Mouse (Mus musculus) sigmoid colon, adult 10 weeks (tissue): ENCODE measurements around the gene Ap1m2. TPM values are rescaled to one million over a fixed set of nuclear protein-coding genes. Genes with fewer than 3 reads are reported as not detected.

Source experiments
- polyA plus RNA-seq: library from polyadenylated mRNA; stranded (reverse); fragments of 350-450 nt; fragmentation: Illumina TruSeq; extraction: RNeasy Lipid Tissue Mini Kit (QIAGEN cat#74804); gene quantifications from one replicate; pipeline ENCODE4 v1.2.3, GENCODE M21; 2014; ENCODE audit warnings: low read depth, low replicate concordance

Ap1m2 gene
- 10.9 TPM for polyA plus RNA-seq

GRCm38 (mm10) chr9:21312134-21312533, at the start of gene Ap1m2:
Ap1m2 (minus strand) TSS chr9:21312337.

DNA sequence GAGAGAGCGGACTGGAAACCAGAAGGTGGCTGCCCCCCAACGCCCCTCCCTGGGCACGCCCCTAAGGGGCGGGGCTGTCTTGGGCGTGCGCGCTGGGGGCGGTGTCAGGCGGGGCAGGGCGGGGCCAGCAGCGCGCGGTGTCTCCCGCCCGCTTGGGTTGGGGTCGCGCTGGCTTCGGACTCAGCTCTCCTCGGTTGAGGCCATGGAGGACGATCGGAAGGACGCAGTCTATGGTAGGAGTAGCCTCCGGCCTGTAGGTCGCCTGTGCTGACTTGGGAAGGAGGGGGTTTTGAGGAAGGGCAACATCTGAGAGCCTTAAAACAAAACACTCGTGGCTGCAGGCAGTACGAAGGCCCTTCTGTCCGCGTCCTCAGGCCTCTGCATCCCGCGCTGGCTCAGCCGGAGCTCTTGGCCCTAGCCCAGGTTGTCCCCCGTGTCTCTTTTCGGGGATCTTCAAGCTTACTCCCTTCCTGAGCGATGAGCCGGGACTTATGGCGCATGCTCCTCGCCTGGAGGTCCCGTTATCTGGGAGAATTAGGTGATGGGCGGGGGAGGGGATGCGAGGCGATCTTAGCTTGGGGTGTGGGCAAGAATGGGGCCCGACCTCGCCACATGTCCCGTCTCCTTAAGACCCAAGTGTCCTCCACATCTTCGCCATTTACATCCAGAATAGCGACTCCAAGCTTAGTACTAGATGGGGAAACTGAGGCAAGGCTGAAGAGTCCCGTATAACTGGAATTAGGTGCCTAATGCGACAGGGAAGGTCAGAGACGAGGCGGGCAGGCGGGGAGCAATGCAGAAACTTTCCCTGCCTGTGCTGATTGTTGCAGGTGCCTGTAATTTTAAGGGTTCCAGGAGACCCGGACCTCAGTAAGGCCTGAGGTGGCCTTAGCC, 8.7 kb upstream of the Ap1m2 start, which contains the start of gene Slc44a2:
Gene Slc44a2 (plus strand): TSS at position 80 of the 894 bp plus-strand sequence.

DNA sequence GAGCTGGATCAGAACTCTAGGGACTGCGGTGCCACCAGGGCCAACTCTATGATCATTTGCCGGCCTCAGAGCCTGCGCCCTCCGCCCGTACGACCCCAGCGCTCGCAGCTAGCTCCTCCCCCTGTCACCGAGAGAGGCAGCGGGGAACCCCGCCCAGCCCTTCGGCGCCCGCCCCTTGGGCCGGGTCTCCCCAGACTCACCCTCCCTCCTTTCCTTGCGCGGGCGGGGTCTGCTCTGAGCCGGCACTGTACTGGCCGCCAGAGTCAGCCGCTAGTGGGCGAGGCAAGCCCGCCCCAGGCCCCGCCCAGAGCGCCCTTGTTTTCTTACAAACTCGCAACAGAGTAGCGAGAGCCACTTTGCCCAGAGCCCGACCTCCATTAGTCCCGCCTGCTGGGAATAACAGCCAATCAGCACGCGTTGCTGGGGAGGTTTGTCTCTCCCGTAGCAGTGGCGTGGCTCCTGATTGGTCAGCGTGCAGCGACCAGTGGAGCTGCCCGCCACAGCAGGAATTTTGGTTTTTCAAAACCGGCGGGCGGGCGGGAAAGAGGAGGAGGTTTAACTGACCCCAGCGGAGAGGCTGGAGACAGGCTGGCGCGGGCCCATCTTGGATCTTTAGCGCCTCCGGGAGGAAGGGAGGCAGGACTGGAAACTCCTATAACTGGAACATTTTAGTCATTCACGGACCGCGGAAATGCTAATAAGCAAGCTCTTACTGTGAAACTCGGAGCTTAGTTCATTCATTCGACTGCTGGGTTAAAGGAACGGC, 20.9 kb downstream of the Ap1m2 start, which contains the start of gene Cdkn2d:
Gene Cdkn2d (minus strand): TSS at position 386 of the 766 bp plus-strand sequence.

DNA sequence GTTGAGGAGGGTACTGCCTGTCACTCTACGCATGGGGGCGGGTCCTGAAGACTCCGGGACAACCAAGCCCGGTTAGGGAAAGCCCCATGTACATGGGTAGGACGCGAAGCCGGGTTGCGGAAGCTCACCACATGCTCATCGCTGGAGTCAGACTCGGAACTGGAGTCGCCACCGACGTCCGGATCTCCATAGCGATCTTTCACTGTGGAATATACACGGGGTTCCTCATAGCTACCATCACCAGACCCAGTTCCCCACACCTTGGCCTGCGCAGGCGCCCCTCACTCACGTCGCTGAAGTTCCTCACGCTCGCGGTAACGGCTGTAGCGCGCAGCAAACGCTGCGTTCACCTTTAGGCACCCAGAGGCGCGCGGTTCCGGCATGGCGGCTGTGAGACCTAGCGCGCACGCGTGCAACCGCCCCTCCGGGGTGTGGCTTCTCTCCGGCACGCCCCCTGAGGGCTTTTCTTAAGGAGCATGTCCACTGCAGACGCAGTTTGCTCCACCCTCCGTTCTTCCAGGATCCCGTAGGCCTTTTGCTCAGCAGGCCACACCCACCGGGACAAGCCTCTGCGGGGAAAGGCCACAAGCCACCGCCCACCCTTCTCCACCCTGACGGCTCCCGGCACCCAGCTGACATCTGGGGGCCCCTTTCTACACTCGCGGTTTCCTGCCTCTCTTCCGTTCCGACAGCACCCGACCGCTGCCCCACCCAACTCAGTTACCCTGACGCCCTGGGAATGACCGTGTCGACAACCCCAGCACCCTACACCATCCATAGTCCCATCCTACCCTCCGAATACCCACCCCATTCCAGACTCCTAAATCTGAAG, 24.4 kb downstream of the Ap1m2 start, which contains the start of gene Kri1:
Gene Kri1 (minus strand): TSS at position 399 of the 832 bp plus-strand sequence.

DNA sequence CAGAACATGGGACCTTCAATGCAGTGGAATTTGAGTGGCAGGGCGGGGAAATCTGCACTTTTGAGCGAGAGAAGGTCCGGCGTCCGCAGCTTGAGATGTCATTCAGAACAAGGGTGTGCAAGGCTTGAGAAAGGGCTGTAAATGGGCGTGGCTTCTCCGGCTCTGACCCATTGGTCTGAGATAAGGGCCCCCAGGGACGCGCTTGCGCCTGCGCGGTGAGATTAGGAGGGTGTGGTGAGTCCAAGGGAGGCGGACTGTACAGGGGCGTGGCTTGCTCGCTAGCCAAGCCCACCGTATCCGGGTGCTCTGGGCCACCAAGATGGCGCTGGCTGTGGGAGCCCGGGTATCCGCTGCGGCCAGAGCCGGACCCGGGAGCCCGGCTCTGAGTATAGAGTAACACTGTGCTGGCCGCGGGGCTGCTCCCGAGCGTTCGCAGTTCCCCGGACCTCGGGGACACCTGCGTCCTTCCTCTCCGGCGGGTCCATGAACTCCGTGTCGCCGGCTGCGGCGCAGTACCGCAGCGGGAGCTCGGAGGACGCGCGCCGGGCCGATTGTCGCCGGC, 47.1 kb downstream of the Ap1m2 start, which contains the start of gene Atg4d:
Gene Atg4d (plus strand): TSS at position 294 of the 562 bp plus-strand sequence.

GRCm38 (mm10) chr9:21248326-21248725, 63.8 kb downstream of the Ap1m2 start, which contains the start of gene S1pr5:
S1pr5 (minus strand) TSS chr9:21248443.

Other genes with a start within 250 kb of the Ap1m2 start
- gene Zglp1, start 245.2 kb downstream of the Ap1m2 start, polyA plus RNA-seq: not detected
- not detected for gene Gm49373, start 239.2 kb downstream of the Ap1m2 start, polyA plus RNA-seq
- 0.73 TPM for gene Fdx1l, start 238.7 kb downstream of the Ap1m2 start, polyA plus RNA-seq
- 0.79 TPM for gene Gm38431, start 220.3 kb downstream of the Ap1m2 start, polyA plus RNA-seq
- 9.6 TPM for gene Raver1, start 220.3 kb downstream of the Ap1m2 start, polyA plus RNA-seq
- gene Tyk2, start 181.1 kb downstream of the Ap1m2 start, polyA plus RNA-seq: 3.4 TPM
- 6.8 TPM for gene Cdc37, start 162.4 kb downstream of the Ap1m2 start, polyA plus RNA-seq
- gene Pde4a, start 146.6 kb downstream of the Ap1m2 start, polyA plus RNA-seq: 0.85 TPM
- 8.0 TPM for gene Keap1, start 73.0 kb downstream of the Ap1m2 start, polyA plus RNA-seq
- 0.16 TPM for gene S1pr5, start 63.9 kb downstream of the Ap1m2 start, polyA plus RNA-seq
- gene Atg4d, start 47.0 kb downstream of the Ap1m2 start, polyA plus RNA-seq: 2.7 TPM
- 3.2 TPM for gene Kri1, start 24.4 kb downstream of the Ap1m2 start, polyA plus RNA-seq
- 6.7 TPM for gene Cdkn2d, start 20.9 kb downstream of the Ap1m2 start, polyA plus RNA-seq
- gene Slc44a2, start 8.4 kb upstream of the Ap1m2 start, polyA plus RNA-seq: 16.9 TPM
- 17.0 TPM for gene Ilf3, start 55.5 kb upstream of the Ap1m2 start, polyA plus RNA-seq
- gene Qtrt1, start 99.5 kb upstream of the Ap1m2 start, polyA plus RNA-seq: not detected
- 32.2 TPM for gene Dnm2, start 112.6 kb upstream of the Ap1m2 start, polyA plus RNA-seq
- gene Tmed1, start 197.9 kb upstream of the Ap1m2 start, polyA plus RNA-seq: 0.63 TPM
- gene AB124611, start 213.8 kb upstream of the Ap1m2 start, polyA plus RNA-seq: 2.5 TPM
- 2.7 TPM for gene Carm1, start 234.6 kb upstream of the Ap1m2 start, polyA plus RNA-seq